Mouse (Mus musculus) myocyte (in vitro differentiated cells): Measurements from ENCODE around the gene Ctbp2.

ENCODE experiments used
- CEBPB ChIP-seq: IDR thresholded peaks from 2 replicates; pipeline ENCODE4 v1.6.1; 2011; ENCODE audit warnings: mild to moderate bottlenecking, moderate library complexity; ENCODE audit not compliant: poor library complexity, insufficient read depth, severe bottlenecking
- E2F4 ChIP-seq: IDR thresholded peaks from one replicate; pipeline ENCODE4 v1.6.1; 2011; ENCODE audit warnings: mild to moderate bottlenecking, control low read depth, moderate library complexity; ENCODE audit not compliant: insufficient read depth
- MAX ChIP-seq: IDR thresholded peaks from one replicate; pipeline ENCODE4 v1.6.1; 2011; ENCODE audit warnings: low read depth, mild to moderate bottlenecking, control low read depth
- MYOD1 ChIP-seq, 3 experiments: IDR thresholded peaks; one replicate each; pipeline ENCODE4 v1.6.1; 2011; ENCODE audit warnings: control low read depth in 2 of 3, low read depth in 2 of 3, mild to moderate bottlenecking in 2 of 3, moderate library complexity in 1 of 3; ENCODE audit not compliant: insufficient read length in 2 of 3, control insufficient read depth in 1 of 3
- MYOG ChIP-seq, 3 experiments: IDR thresholded peaks; one replicate each; pipeline ENCODE4 v1.6.1; 2011; ENCODE audit warnings: control low read depth in 2 of 3, low read depth in 2 of 3, mild to moderate bottlenecking in 2 of 3; ENCODE audit not compliant: insufficient read length in 2 of 3, control insufficient read depth in 1 of 3, insufficient read depth in 1 of 3
- POLR2A ChIP-seq: IDR thresholded peaks from one replicate; pipeline ENCODE4 v1.6.1; 2011; ENCODE audit warnings: low read depth, mild to moderate bottlenecking, control low read depth, moderate library complexity; ENCODE audit not compliant: insufficient read length
- POLR2AphosphoS2 ChIP-seq: IDR thresholded peaks from one replicate; pipeline ENCODE4 v1.6.1; 2011; ENCODE audit warnings: low read depth, control low read depth; ENCODE audit not compliant: insufficient read length
- REST ChIP-seq: IDR thresholded peaks from one replicate; pipeline ENCODE4 v1.6.1; 2011; ENCODE audit warnings: mild to moderate bottlenecking, control low read depth, moderate library complexity; ENCODE audit not compliant: insufficient read depth, insufficient read length
- SRF ChIP-seq: IDR thresholded peaks from one replicate; pipeline ENCODE4 v1.6.1; 2011; ENCODE audit warnings: low read depth; ENCODE audit not compliant: control insufficient read depth, insufficient read length
- TCF12 ChIP-seq: IDR thresholded peaks from one replicate; pipeline ENCODE4 v1.6.1; 2011; ENCODE audit warnings: mild to moderate bottlenecking, control low read depth; ENCODE audit not compliant: poor library complexity, insufficient read depth, severe bottlenecking
- TCF3 ChIP-seq: IDR thresholded peaks from one replicate; pipeline ENCODE4 v1.6.1; 2011; ENCODE audit warnings: low read depth, control low read depth; ENCODE audit not compliant: insufficient read length
- USF1 ChIP-seq: IDR thresholded peaks from one replicate; pipeline ENCODE4 v1.6.1; 2011; ENCODE audit warnings: low read depth, mild to moderate bottlenecking, control low read depth, moderate library complexity

- TF ChIP-seq POLR2AphosphoS2 (no peak), SRF (no peak), POLR2A (no peak), TCF12 (no peak), CEBPB (no peak), MAX (no peak), MYOD1 (IDR thresholded peaks at IDR 0.05; ENCODE audit: control insufficient read depth in 1 of 3, insufficient read length in 2 of 3, low read depth in 2 of 3) (no peak), E2F4 (no peak), USF1 (no peak), MYOG (IDR thresholded peaks at IDR 0.05; ENCODE audit: control insufficient read depth in 1 of 3, insufficient read depth in 1 of 3, insufficient read length in 2 of 3, low read depth in 2 of 3) (no peak), REST (no peak), TCF3 (no peak)
Measured at GRCm38 (mm10) chr7:133168928-133169327, 44.8 kb upstream of the Ctbp2 start.
